Mouse (Mus musculus) adipocyte (in vitro differentiated cells): ENCODE measurements around the gene Pde4d.

Source experiments
- DNase-seq: peaks from one replicate; pipeline ENCODE4 v3.0.0-alpha.2; 2016; ENCODE audit warnings: low spot score

The Pde4d gene

DNA sequence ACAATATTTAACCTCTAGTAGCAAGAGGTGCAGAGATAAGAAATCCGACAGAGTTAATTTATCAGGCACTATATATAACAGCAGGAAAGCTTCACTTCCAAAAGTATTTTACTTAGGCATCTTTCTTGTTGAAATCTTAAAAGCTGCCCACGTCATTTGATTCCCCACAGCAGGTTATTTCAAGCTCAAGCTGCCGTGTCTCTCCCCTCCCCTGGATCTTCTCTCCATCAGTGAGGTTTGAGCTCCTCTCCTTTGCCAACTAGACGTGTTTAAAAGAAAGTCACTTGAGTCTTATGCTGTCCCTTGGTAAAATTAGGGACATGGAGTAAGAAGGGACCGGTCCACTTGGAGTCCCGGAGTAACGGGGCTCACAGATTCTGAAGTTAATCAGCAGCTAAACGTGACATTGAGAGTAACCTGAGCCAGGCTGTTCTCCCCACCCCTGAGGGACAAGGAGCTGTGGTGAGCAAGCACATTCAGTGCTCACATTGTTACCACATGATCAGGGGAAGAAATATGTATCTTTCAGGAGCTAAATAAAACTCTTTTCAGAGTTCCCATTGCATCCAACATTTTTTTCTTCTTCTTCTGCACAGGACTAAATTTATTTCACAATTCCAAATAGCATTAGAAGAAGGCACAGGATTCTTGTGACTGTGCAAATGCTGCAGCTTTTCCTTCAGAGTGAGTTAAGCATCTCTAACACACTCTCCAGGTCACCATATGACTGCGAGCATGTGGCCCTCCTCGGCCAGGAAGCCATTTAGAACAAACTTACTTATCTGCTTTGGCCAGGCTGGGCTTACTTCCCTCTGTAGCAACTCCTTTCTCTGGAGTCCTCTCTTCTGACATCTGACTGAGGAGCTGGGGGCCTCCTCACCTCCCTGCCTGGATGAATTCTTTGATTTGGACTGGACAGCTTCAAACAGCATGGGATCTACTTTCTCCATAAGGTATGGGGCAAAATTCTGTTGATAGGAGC lies at the start of gene Pde4d:
Pde4d (plus strand) TSS at position 833 of the 982 bp plus-strand sequence.
- no peak for DNase-seq

DNA sequence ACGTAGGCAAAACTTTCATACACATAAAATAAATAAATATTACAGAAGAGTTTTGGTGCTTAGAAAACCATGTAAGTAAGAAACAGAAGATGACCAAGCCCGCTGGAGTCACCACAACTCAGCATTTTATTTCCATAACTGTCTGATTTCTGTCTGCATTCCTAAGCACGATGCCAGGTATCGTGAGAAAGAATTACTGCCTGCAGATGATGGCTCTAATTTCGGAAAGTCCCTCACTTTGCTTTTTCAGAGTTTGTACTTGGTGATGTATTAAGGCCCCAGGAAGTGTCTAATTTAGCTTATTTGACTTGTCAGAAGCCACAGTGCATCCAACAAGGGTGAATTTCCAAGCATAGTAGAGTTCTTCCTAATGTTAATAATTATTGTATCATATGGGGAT lies 46.6 kb upstream of the Pde4d start:
- no peak for DNase-seq

DNA sequence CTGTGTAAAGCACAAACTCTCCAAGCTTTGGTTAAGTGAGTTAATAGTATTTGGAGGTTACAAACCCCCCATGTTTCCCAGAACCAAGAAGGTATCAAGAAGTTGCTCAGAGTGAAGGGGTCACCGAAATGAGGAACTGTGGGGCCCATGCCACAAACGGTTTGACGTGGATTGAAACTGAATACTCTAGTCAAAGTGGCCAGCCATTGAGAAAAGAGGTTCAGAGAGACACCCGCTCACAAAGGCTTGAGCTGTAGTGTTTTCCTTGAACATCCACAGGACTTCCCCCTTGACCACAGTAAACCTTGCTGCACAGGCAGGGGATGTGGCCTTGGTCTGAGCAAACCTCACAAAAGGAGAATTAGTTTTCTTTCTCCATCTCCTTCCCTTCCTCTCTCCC lies 45.4 kb upstream of the Pde4d start:
- DNase-seq: no peak

DNA sequence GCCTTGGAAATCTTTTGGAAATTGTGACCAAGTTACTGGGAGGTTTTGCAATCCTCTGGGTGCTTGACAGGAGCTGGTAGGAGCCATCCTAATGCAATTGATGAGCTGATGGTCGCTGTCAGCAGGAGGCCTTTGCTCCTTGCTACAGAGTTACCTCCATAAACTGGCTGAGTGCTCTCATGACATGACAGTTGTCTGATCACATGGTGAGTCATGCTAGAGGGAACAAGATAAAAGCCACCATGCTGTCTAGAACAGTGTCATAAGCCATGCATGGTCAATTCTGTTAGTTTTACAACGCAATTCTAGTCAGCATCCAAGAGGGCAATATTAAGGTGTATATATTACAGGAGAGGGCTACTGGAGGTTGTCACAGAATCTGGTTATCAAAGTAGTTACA lies 34.3 kb upstream of the Pde4d start:
- no peak for DNase-seq

DNA sequence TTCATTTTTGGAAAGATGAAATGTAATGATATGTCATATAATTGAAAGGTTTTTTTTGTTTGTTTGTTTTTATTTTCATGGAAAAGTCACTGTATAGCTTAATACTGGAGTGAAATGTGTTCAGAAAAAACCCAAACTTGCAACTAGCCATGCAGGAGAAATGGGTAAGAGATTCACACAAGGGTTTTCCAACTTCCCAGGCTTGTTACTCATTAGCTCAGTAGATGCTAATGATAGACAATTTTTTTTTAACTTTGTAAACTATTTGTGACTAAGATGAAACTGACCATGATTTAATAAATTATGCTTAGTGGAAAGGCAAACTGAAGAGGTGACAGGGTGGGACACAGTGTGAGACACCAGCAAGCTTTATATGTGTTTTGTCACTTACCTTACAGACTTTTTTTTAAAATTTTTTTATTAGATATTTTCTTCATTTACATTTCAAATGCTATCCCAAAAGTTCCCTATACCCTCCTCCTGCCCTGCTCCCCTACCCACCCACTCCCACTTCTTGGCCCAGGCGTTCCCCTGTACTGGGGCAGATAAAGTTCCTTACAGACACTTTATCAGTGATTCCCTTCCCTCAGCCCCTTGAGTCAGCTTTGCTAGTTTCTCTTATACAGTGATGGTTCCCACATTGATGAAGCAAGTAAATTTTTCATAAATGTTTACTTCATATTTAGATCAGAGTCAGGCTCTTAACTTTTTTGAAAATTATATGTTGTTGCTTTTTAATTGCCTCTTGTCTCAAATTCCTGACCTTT lies 30.8 kb upstream of the Pde4d start:
- no peak for DNase-seq

DNA sequence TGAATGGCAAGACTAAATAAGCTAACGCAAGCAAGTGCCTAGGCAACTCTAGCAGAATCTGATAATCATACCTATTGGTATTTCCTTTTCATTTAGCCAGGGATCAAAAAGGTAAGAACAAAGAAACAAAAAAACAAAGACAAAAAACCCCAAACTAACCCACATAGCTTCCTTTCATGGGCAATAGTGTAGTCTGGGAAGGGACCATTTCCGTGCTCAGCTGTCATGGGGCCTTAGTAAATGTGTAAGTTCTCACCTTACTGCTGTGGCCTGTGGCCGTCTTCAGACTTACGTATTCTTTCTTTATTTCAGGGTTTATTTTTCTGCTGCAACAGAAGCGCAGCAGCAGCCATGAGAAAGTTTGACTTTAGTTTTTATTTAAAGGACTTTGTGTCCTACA lies 23.4 kb upstream of the Pde4d start:
- DNase-seq: no peak

DNA sequence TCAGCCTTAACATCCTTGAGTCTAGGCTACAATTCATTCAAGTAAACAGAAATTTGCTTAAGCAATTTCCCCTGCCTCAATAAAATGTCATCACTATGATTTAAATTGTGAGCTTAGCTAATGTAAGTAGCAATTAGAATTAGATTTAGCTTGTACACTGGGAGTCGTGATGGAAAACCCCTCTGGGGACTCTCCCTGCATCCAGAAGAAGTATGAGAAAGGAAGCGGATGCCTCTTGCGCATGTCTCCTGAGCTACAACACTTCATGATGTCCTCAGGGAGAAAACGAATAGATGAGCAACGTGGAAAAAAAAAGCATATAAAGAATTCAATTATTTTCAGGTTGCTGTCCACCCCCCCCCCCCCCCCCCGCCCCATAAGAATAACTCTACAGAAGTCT lies 20.9 kb upstream of the Pde4d start:
- no peak for DNase-seq

DNA sequence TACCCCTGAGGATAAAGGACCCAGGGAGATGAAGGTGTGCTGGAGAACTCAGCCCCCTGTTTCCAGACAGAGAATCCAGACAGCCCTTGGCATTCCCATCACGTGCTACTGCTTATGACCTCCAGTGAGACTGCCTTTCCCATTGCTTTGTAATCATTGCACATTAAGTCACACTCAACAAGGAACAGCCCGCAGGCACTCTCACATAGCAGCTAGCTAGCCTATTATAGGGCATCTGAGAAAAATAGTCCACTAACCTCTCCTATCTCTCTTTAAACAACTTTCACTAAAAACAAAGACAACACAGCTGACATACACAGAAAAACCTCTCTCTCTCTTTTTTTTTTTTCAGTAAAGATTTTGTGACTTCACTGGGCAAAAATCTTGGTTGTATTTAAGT lies 20.1 kb upstream of the Pde4d start:
- no peak for DNase-seq

DNA sequence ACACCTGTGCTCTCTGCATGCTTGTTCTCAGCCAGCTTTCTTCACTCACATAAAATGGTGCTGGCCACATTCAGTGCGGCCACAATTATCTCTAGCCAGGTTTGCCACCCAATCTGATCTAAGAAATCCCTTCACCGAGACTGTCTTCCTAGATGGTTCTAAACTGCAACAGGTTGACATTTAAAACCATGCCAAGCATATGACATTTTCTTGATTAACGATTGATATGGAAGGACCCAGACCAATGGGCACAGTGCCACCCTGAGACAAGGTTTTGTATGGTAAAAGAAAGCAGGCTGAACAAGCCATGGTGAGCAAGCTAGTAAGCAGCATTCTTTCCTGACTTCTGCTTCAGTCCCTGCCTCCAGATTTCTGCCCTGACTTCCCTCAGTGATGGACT lies 18.0 kb upstream of the Pde4d start:
- no peak for DNase-seq

DNA sequence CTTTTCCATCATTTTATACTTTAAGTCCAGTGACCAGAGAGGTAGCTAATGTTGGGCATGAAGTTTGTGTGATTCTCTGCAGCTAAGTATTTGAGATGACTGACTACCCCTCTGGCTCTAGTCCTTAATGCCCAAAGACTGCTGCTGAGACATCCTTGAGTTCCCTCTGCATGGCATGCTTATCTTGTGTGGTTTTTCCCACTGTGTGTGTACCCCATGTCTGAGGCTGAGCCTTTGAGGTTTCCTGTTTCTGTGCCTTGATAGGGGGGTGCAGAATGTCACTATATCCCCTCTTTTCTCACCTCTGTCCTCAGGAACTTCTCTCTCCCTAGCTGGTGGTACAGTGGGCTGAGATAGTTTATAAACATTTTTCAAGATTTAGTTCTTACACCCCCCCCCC lies 14.1 kb upstream of the Pde4d start:
- no peak for DNase-seq

DNA sequence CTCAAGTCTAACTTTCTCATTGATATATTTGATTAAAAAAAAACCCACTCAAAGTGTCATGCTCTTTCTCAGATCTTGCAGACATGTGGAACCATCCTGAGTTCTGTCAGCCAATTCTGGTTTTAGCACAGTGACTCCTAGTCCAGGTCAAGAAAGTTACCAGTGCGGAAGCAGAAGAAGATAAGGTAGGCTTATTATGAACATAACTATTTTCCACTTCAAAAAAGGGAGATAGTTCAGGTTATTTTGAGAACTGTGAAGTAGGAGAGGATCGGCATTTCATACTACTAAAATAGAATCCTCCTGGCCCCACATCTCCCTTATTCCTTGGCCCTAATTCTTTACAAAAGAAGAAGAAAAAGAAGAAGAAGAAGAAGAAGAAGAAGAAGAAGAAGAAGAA lies 12.3 kb upstream of the Pde4d start:
- no peak for DNase-seq

DNA sequence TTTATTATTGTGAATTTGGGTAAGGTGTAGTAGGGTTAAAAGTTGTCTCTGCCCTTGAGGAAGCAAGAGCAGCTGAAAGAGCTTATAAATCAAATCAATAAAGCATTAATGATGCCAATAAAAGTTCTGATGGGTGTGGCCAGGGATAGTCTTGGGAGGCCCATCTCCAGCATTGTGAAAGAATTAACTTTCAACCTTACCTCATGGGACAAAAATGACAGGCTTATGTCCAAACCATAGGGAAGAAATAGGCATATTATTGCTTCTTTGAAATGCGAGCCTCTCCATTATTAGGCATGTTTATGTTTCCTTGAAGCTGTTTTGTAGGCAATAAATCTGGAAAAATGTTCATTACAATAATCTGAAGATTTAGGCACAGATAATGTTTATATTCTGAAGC lies 10.7 kb upstream of the Pde4d start:
- DNase-seq: no peak

DNA sequence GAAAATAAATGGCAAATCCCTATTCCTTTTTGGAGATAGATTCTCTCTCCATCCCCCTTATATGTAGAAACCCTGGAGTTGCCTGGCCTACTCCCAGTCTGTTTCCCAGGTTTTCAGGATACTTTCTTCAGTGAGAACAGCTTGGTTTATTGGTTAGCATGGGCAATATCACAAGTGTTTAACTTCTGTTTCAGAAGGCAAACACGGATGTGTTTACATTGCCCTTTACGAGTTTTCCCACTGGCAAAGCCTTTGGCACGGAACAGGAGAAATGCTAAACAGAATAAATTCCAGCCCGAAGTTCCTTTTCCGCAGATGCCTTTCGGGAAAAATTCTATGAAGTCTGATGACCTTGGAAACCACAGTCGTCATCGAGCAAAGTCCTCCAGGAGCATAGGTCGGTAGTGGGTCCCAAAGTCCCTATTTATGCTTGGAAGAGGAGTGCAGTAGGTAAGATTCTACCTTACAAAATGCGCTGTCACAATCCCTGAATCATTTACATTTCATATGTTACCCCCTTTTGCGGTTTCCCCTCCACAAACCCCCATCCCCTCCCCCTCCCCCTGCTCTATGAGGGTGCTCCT lies 1.3 kb upstream of the Pde4d start:
- no peak for DNase-seq

DNA sequence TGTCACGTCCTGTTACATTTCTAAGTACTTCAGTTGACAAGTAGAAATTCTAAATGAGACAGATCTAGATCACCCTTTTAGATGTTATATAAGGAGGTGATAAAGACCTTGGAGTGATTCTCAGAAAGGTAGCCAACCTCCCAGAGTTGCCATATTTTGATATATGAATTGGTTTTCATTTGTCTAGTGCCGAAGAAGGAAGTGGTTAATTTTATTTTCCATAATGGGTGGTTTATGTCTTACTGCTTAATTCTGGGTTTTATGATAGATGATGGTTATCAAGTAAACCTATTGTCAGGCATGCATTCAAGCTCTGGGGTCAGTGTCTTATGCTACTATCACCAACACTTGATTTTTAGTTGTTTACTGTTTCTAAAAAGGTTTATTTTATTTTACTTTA lies 1.4 kb downstream of the Pde4d start:
- DNase-seq: no peak

DNA sequence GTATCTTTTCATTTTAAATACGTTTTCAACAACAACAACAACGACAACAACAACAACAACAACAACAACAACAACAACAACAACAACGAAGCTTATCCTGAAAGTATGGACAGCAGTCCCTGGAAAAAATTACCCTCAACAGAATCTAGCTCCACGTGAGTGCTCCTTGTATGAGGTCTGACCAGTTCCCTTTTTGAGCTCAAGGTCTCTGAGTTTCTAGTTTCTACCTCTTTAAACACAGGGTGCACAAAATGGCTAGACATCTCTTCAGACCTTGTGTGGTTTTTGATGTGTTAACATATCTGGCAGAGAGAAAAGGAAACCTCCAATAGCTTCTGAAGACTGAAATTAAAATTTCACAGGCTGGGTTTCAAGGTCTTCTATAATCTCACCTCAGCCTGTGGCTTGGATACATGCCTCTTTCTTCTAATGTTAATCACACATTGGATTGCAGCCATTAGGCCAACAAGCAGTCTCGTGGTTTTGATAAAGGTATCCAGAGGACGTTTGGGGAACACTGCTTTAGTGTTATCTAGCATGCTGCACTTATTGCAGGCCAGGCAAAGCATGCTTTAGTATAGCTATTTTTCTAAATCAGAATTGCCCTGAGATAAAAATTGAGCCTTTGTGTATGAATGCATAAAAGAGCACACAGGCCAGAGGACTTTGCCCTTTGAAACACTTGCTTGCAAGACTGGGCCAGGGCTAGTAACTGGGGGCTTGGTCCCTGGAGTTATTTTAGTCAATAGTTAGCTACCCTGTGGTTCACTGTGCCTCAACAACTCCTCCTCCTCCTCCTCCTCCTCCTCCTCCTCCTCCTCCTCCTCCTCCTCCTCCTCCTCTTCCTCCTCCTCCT lies 3.5 kb downstream of the Pde4d start:
- DNase-seq: no peak

DNA sequence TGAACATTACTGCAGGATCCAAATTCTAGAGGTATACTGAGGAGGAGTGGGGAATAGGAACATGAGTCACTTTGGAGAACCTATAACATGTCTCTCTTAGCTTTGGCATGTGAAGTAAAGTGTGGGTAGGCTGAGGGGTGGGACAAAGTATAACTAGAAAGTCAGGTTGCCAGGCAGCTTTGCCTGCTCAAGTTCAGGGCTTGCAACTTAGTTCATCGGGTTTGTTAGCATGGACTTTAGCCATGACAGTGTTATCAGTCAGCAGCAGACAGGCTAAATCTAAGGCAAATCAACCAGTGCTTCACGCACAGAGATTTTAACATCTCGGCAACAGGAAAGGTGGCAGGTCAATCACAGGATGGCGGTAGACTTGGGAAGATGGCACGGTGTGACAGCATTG lies 12.8 kb downstream of the Pde4d start:
- no peak for DNase-seq

DNA sequence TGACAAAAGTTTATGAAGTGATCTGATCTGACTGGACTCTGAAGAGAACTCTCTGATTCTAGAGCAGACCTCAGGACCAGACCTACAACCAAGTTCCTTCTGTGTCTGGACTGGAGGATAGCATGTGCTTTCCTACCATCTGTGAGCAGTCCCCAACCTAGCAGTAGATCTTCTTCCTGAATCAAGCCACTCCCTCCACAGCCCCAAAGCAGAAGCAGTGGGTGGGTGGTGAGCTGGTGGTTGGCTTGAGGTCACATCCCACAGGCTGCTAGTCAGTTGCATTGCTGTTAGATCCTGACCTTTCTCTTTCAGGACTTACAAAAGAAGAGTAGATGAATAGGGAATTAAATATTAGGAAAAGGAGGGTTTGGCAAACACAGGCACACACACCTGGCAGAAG lies 16.0 kb downstream of the Pde4d start:
- no peak for DNase-seq

DNA sequence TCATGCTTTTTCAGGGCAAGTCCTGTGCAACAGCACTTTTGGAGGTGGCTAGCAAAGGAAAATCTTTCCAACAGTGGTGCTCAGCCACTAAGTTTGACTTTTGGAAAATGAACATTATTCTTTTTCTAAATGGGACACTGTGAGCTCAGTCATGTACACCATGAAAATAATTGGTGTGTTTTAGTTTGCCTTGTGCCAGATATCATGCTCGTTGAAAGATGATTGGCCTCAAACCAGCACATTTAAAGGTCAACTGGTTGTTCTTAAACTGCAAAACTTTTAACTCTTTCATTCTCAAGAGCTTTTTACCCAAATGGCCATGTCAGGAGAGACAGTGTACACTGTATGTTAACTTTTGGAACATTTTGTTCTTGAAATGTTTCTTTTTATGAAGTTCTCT lies 17.3 kb downstream of the Pde4d start:
- DNase-seq: peak; percentile 64

DNA sequence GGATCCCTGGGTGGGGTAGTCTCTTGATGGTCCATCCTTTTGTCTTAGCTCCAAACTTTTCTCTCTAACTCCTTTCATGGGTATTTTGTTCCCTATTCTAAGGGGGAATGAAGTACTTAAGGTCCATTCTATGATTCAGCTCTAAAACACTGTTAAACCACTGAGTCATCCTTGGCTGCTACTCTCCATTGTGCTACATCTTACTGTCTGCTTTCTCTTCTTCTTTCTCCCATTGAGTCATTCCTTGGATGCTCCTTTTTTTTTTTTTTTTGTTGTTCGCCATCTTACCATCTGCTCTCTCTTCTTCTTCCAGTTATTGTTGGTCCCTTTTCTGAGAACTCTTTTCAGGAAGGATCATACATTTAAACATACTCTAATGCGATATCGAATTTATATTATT lies 30.7 kb downstream of the Pde4d start:
- no peak for DNase-seq

DNA sequence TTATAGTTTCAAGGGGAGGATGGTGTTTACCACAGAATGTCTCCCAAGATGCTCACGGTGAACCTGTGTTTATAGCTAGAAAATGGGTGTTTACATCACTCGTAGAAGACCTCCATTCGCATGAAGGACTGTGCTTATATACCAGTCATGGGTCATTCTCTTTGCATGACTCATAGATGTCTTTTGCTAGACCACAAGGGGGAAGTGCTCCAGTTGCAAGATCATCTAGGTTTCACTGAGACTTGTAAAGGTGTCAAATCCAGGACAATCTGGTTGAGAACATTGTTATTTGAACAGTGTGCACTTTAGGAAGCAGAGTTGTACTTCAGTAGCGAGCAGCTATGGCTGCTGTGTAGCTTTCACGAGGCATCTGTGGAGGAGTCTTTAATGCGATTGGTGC lies 35.3 kb downstream of the Pde4d start:
- no peak for DNase-seq

DNA sequence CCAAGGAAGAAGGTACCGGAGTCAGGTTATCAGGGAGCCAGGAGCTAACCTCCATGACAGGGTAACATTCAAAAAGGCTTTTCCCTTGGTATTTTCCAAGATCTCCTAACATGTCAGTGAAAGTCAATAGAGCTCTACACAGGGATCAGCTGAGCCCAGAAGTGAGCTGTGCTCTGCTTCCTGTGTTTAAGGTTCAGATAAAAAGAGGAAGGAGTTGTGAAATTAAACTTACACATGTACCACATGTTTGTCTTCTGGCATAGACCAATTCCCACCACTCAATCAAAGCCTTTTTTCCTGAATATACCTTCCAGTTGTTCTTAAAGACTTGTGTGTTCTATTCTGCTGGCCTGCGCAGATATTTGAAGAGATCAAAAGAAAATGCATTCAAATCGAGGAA lies 37.3 kb downstream of the Pde4d start:
- DNase-seq: no peak

DNA sequence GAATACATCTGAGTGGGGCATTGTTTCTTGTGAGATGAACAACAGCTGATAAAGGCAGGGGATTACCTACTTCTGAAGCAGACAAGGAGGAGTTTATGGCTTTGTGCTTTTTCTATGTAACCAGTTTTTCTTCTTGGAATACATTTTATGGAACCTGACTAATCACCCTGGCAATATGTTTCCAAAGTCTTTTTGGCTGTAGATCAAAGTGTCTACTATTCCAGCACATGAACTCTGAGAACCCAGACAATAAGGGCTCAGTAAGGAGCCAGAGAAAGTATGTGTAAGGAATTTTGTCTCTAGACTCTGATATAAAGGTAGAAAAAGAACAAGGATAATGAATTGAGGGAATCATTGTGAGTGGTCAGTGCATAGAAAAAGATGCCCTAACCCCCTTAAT lies 40.1 kb downstream of the Pde4d start:
- DNase-seq: no peak
